Comparison of ENCODE assay signal across 15 mouse cellular contexts in the genomic region with DNA sequence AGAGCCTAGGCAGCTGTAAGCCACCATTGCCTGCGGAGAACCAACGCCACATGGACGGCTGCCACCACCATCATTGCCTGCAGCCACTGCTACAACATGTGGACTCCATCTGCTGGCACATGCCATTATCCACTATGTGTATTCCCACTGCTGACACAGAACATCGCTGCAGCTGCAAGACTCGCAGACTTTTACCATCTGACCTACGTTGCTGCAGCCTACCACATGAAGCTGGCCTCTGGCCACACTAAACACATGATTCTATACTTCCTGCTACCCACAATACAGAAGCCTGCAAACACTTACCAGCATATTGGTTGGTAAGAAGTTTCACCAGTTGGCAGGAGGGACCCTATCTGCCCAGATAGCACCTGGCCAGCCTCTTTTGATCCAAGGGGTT.
"Had no signal": no experiment of that assay in that cellular context is flagged by ENCODE, and none has a peak within 500 bp of the region (broad histone marks: within the 10 kb centered on the region; RNA-seq: fewer than 3 reads in every experiment).

No protein-coding gene starts in this region.

- DNase-seq: kidney, adult 2 months; kidney, postnatal 14 days; left cerebral cortex, postnatal 4 days; lung, adult 18-20 months; lung, postnatal 4 days; right cerebral cortex, postnatal 14 days; thymus, postnatal 4 days had no signal

- H3K9me3 ChIP-seq: kidney, embryonic 15.5 days; midbrain, embryonic 13.5 days; neural tube, embryonic 12.5 days had no signal

- H3K4me2 ChIP-seq: kidney, embryonic 15.5 days; midbrain, embryonic 13.5 days; neural tube, embryonic 12.5 days had no signal

- H3K27me3 ChIP-seq: kidney, embryonic 15.5 days; midbrain, embryonic 13.5 days; neural tube, embryonic 12.5 days had no signal

- H3K4me1 ChIP-seq: kidney, embryonic 15.5 days; midbrain, embryonic 13.5 days; neural tube, embryonic 12.5 days had no signal

- H3K9ac ChIP-seq: kidney, embryonic 15.5 days; liver, embryonic 14.5 days; midbrain, embryonic 13.5 days; neural tube, embryonic 12.5 days had no signal

- H3K27ac ChIP-seq: kidney, embryonic 15.5 days; liver, embryonic 14.5 days; midbrain, embryonic 13.5 days; neural tube, embryonic 12.5 days; stomach, postnatal 0 days had no signal

- H3K36me3 ChIP-seq: kidney, embryonic 15.5 days; midbrain, embryonic 13.5 days; neural tube, embryonic 12.5 days had no signal

- H3K4me3 ChIP-seq: kidney, embryonic 15.5 days; midbrain, embryonic 13.5 days; myocyte; neural tube, embryonic 12.5 days had no signal

- ATAC-seq: intestine, embryonic 16.5 days; lung, postnatal 0 days had no signal
